Mouse (Mus musculus) liver, embryonic 14.5 days (tissue): ENCODE results near the gene Ptpn14. TPM values are rescaled to one million over a fixed set of nuclear protein-coding genes. Genes with fewer than 3 reads are reported as not detected.

Experiments used
- ATAC-seq: fragments of 200-750 bp; cut with Nextera tagmentation; 2 replicates; pipeline ENCODE4 v1.8.0; 2017; ENCODE audit warnings: moderate number of reproducible peaks, mild to moderate bottlenecking, moderate library complexity; ENCODE audit not compliant: insufficient read depth
- DNase-seq, 3 experiments: peaks; one replicate each; pipeline ENCODE4 v3.0.0-alpha.2; 2012 to 2013; ENCODE audit warnings: low read depth in 3 of 3, low spot score in 3 of 3
- H3K27ac ChIP-seq: fragments of 300-500 bp; sonication (generic); 2 replicates; pipeline ENCODE4 v1.5.1; 2014; ENCODE audit warnings: moderate library complexity, mild to moderate bottlenecking, control low read depth, inconsistent platforms
- H3K27me3 ChIP-seq: fragments of 300-500 bp; sonication (generic); 2 replicates; pipeline ENCODE4 v1.6.1; 2014; ENCODE audit warnings: mild to moderate bottlenecking, low read length, moderate library complexity; ENCODE audit not compliant: control insufficient read depth, insufficient read depth
- H3K36me3 ChIP-seq: fragments of 300-500 bp; sonication (generic); replicated peaks from 2 replicates; pipeline ENCODE4 v1.6.1; 2014; ENCODE audit warnings: low read depth; ENCODE audit not compliant: control insufficient read depth, insufficient read depth
- H3K4me1 ChIP-seq, 2 experiments: fragments of 200-500 bp in 1 of 2; fragments of 300-500 bp in 1 of 2; sonication (generic) in 1 of 2; replicated peaks; 2 replicates each; pipeline ENCODE4 v1.6.1; 2012 to 2014; ENCODE audit warnings: antibody characterized with exemption in 1 of 2, inconsistent platforms in 1 of 2, low read length in 1 of 2; ENCODE audit not compliant: control insufficient read depth in 2 of 2, insufficient read depth in 2 of 2
- H3K4me2 ChIP-seq: fragments of 300-500 bp; sonication (generic); 2 replicates; pipeline ENCODE4 v1.6.1; 2014; ENCODE audit warnings: low read depth, mild to moderate bottlenecking, control low read depth, moderate library complexity
- H3K4me3 ChIP-seq, 2 experiments: fragments of 200-500 bp in 1 of 2; fragments of 300-500 bp in 1 of 2; sonication (generic) in 1 of 2; 2 replicates each; pipeline ENCODE4 v1.5.1; 2012 to 2014; ENCODE audit warnings: low read depth in 2 of 2, low read length in 2 of 2, mild to moderate bottlenecking in 2 of 2, control low read depth in 1 of 2, inconsistent platforms in 1 of 2, moderate library complexity in 1 of 2; ENCODE audit not compliant: insufficient read depth in 1 of 2
- H3K9ac ChIP-seq: fragments of 300-500 bp; sonication (generic); replicated peaks from 2 replicates; pipeline ENCODE4 v1.6.1; 2014; ENCODE audit warnings: mild to moderate bottlenecking, control low read depth, moderate library complexity
- H3K9me3 ChIP-seq: fragments of 300-500 bp; sonication (generic); 2 replicates; pipeline ENCODE4 v1.6.1; 2016; ENCODE audit warnings: low read length, mixed read lengths; ENCODE audit not compliant: control insufficient read depth
- CTCF ChIP-seq: IDR thresholded peaks from 2 replicates; pipeline ENCODE4 v1.5.1; 2016; ENCODE audit warnings: antibody characterized with exemption, low read depth, control low read depth
- EP300 ChIP-seq: IDR thresholded peaks from 2 replicates; pipeline ENCODE4 v1.6.1; 2016; ENCODE audit warnings: antibody characterized with exemption, low read depth
- WGBS: fragments of 180-500 bp; shearing (Covaris S2); extraction: QIAGEN DNeasy Blood & Tissue Kit; methylation state at CpG from one replicate; pipeline ENCODE4 v1.1.7; 2014; ENCODE audit not compliant: insufficient replicate concordance; 5-methylcytosine and 5-hydroxymethylcytosine counted together
- polyA plus RNA-seq, 2 experiments: library from polyadenylated mRNA; depleted of rRNA in 1 of 2; stranded (reverse) in 1 of 2; unstranded in 1 of 2; fragments of >200 nt; fragmentation: Nextera tagmentation in 1 of 2; extraction: Ambion mirVana in 1 of 2; gene quantifications; 2 replicates each; pipeline versions ENCODE4 v1.2.1 to v1.2.3; 2012 to 2014

The Ptpn14 gene
- polyA plus RNA-seq, 2 experiments: 0.22 to 0.50 TPM

- no peaks in the 10 kb centered on the region for H3K9me3 ChIP-seq
- peak within 1 kb of the TSS; percentile 77 for H3K4me2 ChIP-seq
- no peaks in the 10 kb centered on the region for H3K27me3 ChIP-seq
- DNase-seq: peak; percentile 51 to 56 (median 56)
- ATAC-seq: peak; percentile 91
- H3K27ac ChIP-seq: no peak within 1 kb of the TSS
- under 1% methylated on average over 75 of the region's 90 CpGs for WGBS
- peak within 1 kb of the TSS; percentile 62 to 72 for H3K4me3 ChIP-seq
- H3K4me1 ChIP-seq: peaks cover 0 to 4% of the 10 kb centered on the region in 2 experiments; a peak in 1 of 4 replicates
- TF ChIP-seq EP300 (no peak), CTCF (peak; percentile 26; the same call in 1 of the 2 replicates)
- no peaks in the 10 kb centered on the region for H3K36me3 ChIP-seq
- H3K9ac ChIP-seq: peak within 1 kb of the TSS; percentile 58
Measured at GRCm38 (mm10) chr1:189921818-189922592, 193.9 kb downstream of the Ptpn14 start, which contains the start of gene Smyd2. Gene Smyd2 (minus strand): TSS chr1:189922363.

GRCm38 (mm10) chr1:189922721-189923120, 194.7 kb downstream of the Ptpn14 start:
- peak overlapping the region; percentile 62 to 72; a peak in 2 of 4 replicates for H3K4me3 ChIP-seq
- no peak for ATAC-seq
- no peak overlapping the region for H3K27ac ChIP-seq
- H3K36me3 ChIP-seq: no peaks in the 10 kb centered on the region
- no peak for DNase-seq
- 31% methylated on average over 9 of the region's 9 CpGs for WGBS
- TF ChIP-seq CTCF: no peak
- TF ChIP-seq EP300: no peak
- H3K4me2 ChIP-seq: peak overlapping the region; percentile 77
- peaks cover 0 to 4% of the 10 kb centered on the region in 2 experiments; a peak in 1 of 4 replicates for H3K4me1 ChIP-seq
- no peaks in the 10 kb centered on the region for H3K9me3 ChIP-seq
- H3K9ac ChIP-seq: no peak overlapping the region
- no peaks in the 10 kb centered on the region for H3K27me3 ChIP-seq

GRCm38 (mm10) chr1:189923157-189923556, 195.1 kb downstream of the Ptpn14 start:
- 67% methylated on average over 4 of the region's 4 CpGs for WGBS
- Histone ChIP-seq H3K4me1 (peaks cover 0 to 4% of the 10 kb centered on the region in 2 experiments; a peak in 1 of 4 replicates), H3K36me3 (no peaks in the 10 kb centered on the region), H3K4me2 (no peak overlapping the region), H3K9me3 (no peaks in the 10 kb centered on the region), H3K27ac (no peak overlapping the region), H3K9ac (no peak overlapping the region), H3K4me3 (no peak overlapping the region), H3K27me3 (no peaks in the 10 kb centered on the region)
- no peak for TF ChIP-seq EP300
- no peak for TF ChIP-seq CTCF
- no peak for DNase-seq
- ATAC-seq: no peak

DNA sequence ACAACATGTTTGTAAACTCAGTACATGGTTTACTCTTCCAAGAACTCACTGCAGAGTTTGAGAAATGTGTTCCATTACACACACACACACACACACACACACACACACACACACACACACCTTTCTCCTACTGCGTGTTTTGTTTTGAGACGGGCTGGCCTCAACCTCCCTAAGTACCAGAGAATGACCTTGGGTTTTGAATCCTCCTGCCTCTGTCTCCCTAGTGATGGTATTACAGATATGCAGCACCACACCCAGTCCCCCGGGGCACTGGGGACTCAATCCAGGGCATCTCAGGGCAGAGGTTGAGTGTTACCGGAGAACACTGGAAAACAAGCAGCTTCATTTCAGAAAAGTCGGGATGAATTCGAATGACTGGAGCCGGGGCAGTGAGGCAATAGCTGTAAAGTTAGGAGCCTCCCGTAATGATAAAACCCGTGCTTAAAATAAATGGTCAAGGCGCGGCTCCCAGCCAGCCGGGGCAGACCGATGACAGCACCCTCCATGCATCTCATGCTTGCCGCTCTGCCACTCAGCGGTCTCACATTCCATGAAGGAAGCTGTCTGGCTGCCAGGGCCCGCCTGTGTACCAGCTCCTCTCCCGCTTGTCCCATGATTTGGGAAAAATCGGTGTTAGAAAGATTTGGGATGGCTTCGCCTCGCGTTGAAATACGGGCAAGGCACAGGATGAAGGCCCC, 196.0 kb downstream of the Ptpn14 start:
- 78% methylated on average over 22 of the region's 22 CpGs for WGBS
- TF ChIP-seq CTCF: no peak
- no peak for TF ChIP-seq EP300
- no peak overlapping the region for H3K4me2 ChIP-seq
- no peaks in the 10 kb centered on the region for H3K27me3 ChIP-seq
- H3K4me3 ChIP-seq: no peak overlapping the region
- H3K4me1 ChIP-seq: peaks cover 0 to 4% of the 10 kb centered on the region in 2 experiments; a peak in 1 of 4 replicates
- no peaks in the 10 kb centered on the region for H3K36me3 ChIP-seq
- no peaks in the 10 kb centered on the region for H3K9me3 ChIP-seq
- H3K27ac ChIP-seq: no peak overlapping the region
- DNase-seq: no peak
- ATAC-seq: no peak
- no peak overlapping the region for H3K9ac ChIP-seq

GRCm38 (mm10) chr1:189926279-189926678, 198.2 kb downstream of the Ptpn14 start:
- WGBS: 60% methylated on average over 8 of the region's 8 CpGs
- Histone ChIP-seq H3K9me3 (no peaks in the 10 kb centered on the region), H3K27me3 (no peaks in the 10 kb centered on the region), H3K27ac (no peak overlapping the region), H3K4me1 (peaks cover 0 to 3% of the 10 kb centered on the region in 2 experiments; a peak in 1 of 4 replicates), H3K36me3 (no peaks in the 10 kb centered on the region), H3K4me2 (no peak overlapping the region), H3K9ac (no peak overlapping the region), H3K4me3 (no peak overlapping the region)
- TF ChIP-seq CTCF (no peak), EP300 (no peak)
- no peak for DNase-seq
- ATAC-seq: no peak

Other genes starting within 250 kb of the Ptpn14 start
- gene Cenpf, start 40.2 kb upstream of the Ptpn14 start, polyA plus RNA-seq (2012; rRNA removed): 5.0 and 12.0 TPM in 2 replicates
- gene Cenpf, start 40.2 kb upstream of the Ptpn14 start, polyA plus RNA-seq (2014; fragmentation: Nextera tagmentation; extraction: Ambion mirVana): 43.2 and 45.4 TPM in 2 replicates
- gene Smyd2, start 194.1 kb downstream of the Ptpn14 start, polyA plus RNA-seq (2012; rRNA removed): 20.5 and 24.8 TPM in 2 replicates
- 27.7 and 32.2 TPM in 2 replicates for gene Smyd2, start 194.1 kb downstream of the Ptpn14 start, polyA plus RNA-seq (2014; fragmentation: Nextera tagmentation; extraction: Ambion mirVana)